Mouse (Mus musculus): ENCODE results near the gene Lbhd2. TPM values are rescaled to one million over a fixed set of nuclear protein-coding genes. Genes with fewer than 3 reads are reported as not detected.
A peak's percentile ranks its signal among the peaks of the same experiment; 100 is the strongest.

Lbhd2 gene
- polyA plus RNA-seq, 1 experiment from 2014 or later: 0.53 TPM

- Histone ChIP-seq H3K27ac (replicated peaks) (no peak overlapping the region), H3K4me2 (peak overlapping the region; percentile 85), H3K27me3 (replicated peaks) (peaks cover 98% of the 10 kb centered on the region), H3K36me3 (no peaks in the 10 kb centered on the region), H3K4me1 (peaks cover 64% of the 10 kb centered on the region), H3K9me3 (no peaks in the 10 kb centered on the region), H3K4me3 (peak overlapping the region; percentile 56), H3K9ac (peak overlapping the region; percentile 80; the same call in 1 of the 2 replicates)
- WGBS: 43% methylated on average over 10 of the region's 10 CpGs
- ATAC-seq (ENCODE audit: extremely low read depth, insufficient number of reproducible peaks, low FRiP score, low TSS enrichment): no peak
Observed at GRCm38 (mm10) chr12:111443921-111444831, 37.6 kb downstream of the Lbhd2 start.

GRCm38 (mm10) chr12:111445161-111445889, 38.7 kb downstream of the Lbhd2 start:
- no peaks in the 10 kb centered on the region for H3K9me3 ChIP-seq
- H3K36me3 ChIP-seq: no peaks in the 10 kb centered on the region
- peaks cover 76% of the 10 kb centered on the region for H3K4me1 ChIP-seq
- peak overlapping the region; percentile 63; the same call in 1 of the 2 replicates for H3K9ac ChIP-seq
- H3K4me3 ChIP-seq: peak overlapping the region; percentile 41
- no peak overlapping the region for H3K27ac ChIP-seq (replicated peaks)
- WGBS: 9% methylated on average over 48 of the region's 52 CpGs
- ATAC-seq (ENCODE audit: extremely low read depth, insufficient number of reproducible peaks, low FRiP score, low TSS enrichment): no peak
- peak overlapping the region; percentile 85 for H3K4me2 ChIP-seq
- H3K27me3 ChIP-seq (replicated peaks): peaks cover 99% of the 10 kb centered on the region

GRCm38 (mm10) chr12:111445890-111446613, 39.4 kb downstream of the Lbhd2 start:
- peak overlapping the region; percentile 63; the same call in 1 of the 2 replicates for H3K9ac ChIP-seq
- peak overlapping the region; percentile 85 for H3K4me2 ChIP-seq
- 12% methylated on average over 27 of the region's 27 CpGs for WGBS
- H3K36me3 ChIP-seq: no peaks in the 10 kb centered on the region
- peak overlapping the region; percentile 41 for H3K4me3 ChIP-seq
- no peak for ATAC-seq (ENCODE audit: extremely low read depth, insufficient number of reproducible peaks, low FRiP score, low TSS enrichment)
- H3K27ac ChIP-seq (replicated peaks): no peak overlapping the region
- peaks cover 100% of the 10 kb centered on the region for H3K27me3 ChIP-seq (replicated peaks)
- peaks cover 82% of the 10 kb centered on the region for H3K4me1 ChIP-seq
- H3K9me3 ChIP-seq: no peaks in the 10 kb centered on the region

- 35% methylated on average over 5 of the region's 5 CpGs for WGBS
- no peak overlapping the region for H3K9ac ChIP-seq
- H3K9me3 ChIP-seq: no peaks in the 10 kb centered on the region
- H3K4me3 ChIP-seq: no peak overlapping the region
- H3K27me3 ChIP-seq (replicated peaks): peaks cover 100% of the 10 kb centered on the region
- H3K27ac ChIP-seq (replicated peaks): no peak overlapping the region
- peaks cover 80% of the 10 kb centered on the region for H3K4me1 ChIP-seq
- no peaks in the 10 kb centered on the region; the same call in 1 of the 2 replicates for H3K36me3 ChIP-seq
- no peak for ATAC-seq (ENCODE audit: extremely low read depth, insufficient number of reproducible peaks, low FRiP score, low TSS enrichment)
- no peak overlapping the region for H3K4me2 ChIP-seq
Observed at GRCm38 (mm10) chr12:111446745-111447144, 40.1 kb downstream of the Lbhd2 start.

- peaks cover 74% of the 10 kb centered on the region for H3K4me1 ChIP-seq
- H3K4me3 ChIP-seq: no peak overlapping the region
- no peak overlapping the region for H3K27ac ChIP-seq (replicated peaks)
- H3K4me2 ChIP-seq: no peak overlapping the region
- no peaks in the 10 kb centered on the region; the same call in 1 of the 2 replicates for H3K36me3 ChIP-seq
- 32% methylated on average over 8 of the region's 9 CpGs for WGBS
- peaks cover 100% of the 10 kb centered on the region for H3K27me3 ChIP-seq (replicated peaks)
- H3K9me3 ChIP-seq: no peaks in the 10 kb centered on the region
- no peak overlapping the region for H3K9ac ChIP-seq
- no peak for ATAC-seq (ENCODE audit: extremely low read depth, insufficient number of reproducible peaks, low FRiP score, low TSS enrichment)
Observed at GRCm38 (mm10) chr12:111447350-111447749, 40.7 kb downstream of the Lbhd2 start.

- 27% methylated on average over 22 of the region's 22 CpGs for WGBS
- peaks cover 98% of the 10 kb centered on the region for H3K27me3 ChIP-seq (replicated peaks)
- H3K36me3 ChIP-seq: no peaks in the 10 kb centered on the region; the same call in 1 of the 2 replicates
- no peak overlapping the region for H3K9ac ChIP-seq
- H3K9me3 ChIP-seq: no peaks in the 10 kb centered on the region
- no peak overlapping the region for H3K27ac ChIP-seq (replicated peaks)
- no peak overlapping the region for H3K4me2 ChIP-seq
- peaks cover 66% of the 10 kb centered on the region for H3K4me1 ChIP-seq
- no peak for ATAC-seq (ENCODE audit: extremely low read depth, insufficient number of reproducible peaks, low FRiP score, low TSS enrichment)
- no peak overlapping the region for H3K4me3 ChIP-seq
Observed at GRCm38 (mm10) chr12:111447898-111448760, 41.5 kb downstream of the Lbhd2 start.

- Histone ChIP-seq H3K4me1 (peaks cover 63% of the 10 kb centered on the region), H3K36me3 (no peaks in the 10 kb centered on the region; the same call in 1 of the 2 replicates), H3K27me3 (replicated peaks) (peaks cover 98% of the 10 kb centered on the region), H3K4me2 (no peak overlapping the region), H3K27ac (replicated peaks) (peak overlapping the region; percentile 48; the same call in 1 of the 2 replicates), H3K9ac (peak overlapping the region; percentile 35; the same call in 1 of the 2 replicates), H3K9me3 (no peaks in the 10 kb centered on the region), H3K4me3 (no peak overlapping the region)
- no peak for ATAC-seq (ENCODE audit: extremely low read depth, insufficient number of reproducible peaks, low FRiP score, low TSS enrichment)
- WGBS: 29% methylated on average over 13 of the region's 14 CpGs
Observed at GRCm38 (mm10) chr12:111448931-111449705, 42.5 kb downstream of the Lbhd2 start.

- H3K27ac ChIP-seq (replicated peaks): no peak overlapping the region; the same call in 1 of the 2 replicates
- ATAC-seq (ENCODE audit: extremely low read depth, insufficient number of reproducible peaks, low FRiP score, low TSS enrichment): no peak
Observed at GRCm38 (mm10) chr12:111450359-111450758, 43.8 kb downstream of the Lbhd2 start.

GRCm38 (mm10) chr12:111451561-111451960, 45.0 kb downstream of the Lbhd2 start:
- H3K27me3 ChIP-seq (replicated peaks): peaks cover 96% of the 10 kb centered on the region
- 75% methylated on average over 7 of the region's 7 CpGs for WGBS
- H3K36me3 ChIP-seq: no peaks in the 10 kb centered on the region; the same call in 1 of the 2 replicates
- H3K4me1 ChIP-seq: peaks cover 67% of the 10 kb centered on the region
- H3K4me2 ChIP-seq: no peak overlapping the region
- no peak overlapping the region for H3K4me3 ChIP-seq
- no peak overlapping the region for H3K27ac ChIP-seq (replicated peaks)
- ATAC-seq (ENCODE audit: extremely low read depth, insufficient number of reproducible peaks, low FRiP score, low TSS enrichment): no peak
- H3K9ac ChIP-seq: no peak overlapping the region
- no peaks in the 10 kb centered on the region for H3K9me3 ChIP-seq

More at GRCm38 (mm10) chr12:111450359-111450758, 43.8 kb downstream of the Lbhd2 start:
- H3K4me2 ChIP-seq: no peak overlapping the region
- H3K36me3 ChIP-seq: no peaks in the 10 kb centered on the region; the same call in 1 of the 2 replicates
- peaks cover 70% of the 10 kb centered on the region for H3K4me1 ChIP-seq
- 34% methylated on average over 6 of the region's 6 CpGs for WGBS
- H3K9ac ChIP-seq: peak overlapping the region; percentile 35; the same call in 1 of the 2 replicates
- H3K4me3 ChIP-seq: no peak overlapping the region
- peaks cover 96% of the 10 kb centered on the region for H3K27me3 ChIP-seq (replicated peaks)
- no peaks in the 10 kb centered on the region for H3K9me3 ChIP-seq

Measured in heart, embryonic 13.5 days (tissue).